In the genomic region with DNA sequence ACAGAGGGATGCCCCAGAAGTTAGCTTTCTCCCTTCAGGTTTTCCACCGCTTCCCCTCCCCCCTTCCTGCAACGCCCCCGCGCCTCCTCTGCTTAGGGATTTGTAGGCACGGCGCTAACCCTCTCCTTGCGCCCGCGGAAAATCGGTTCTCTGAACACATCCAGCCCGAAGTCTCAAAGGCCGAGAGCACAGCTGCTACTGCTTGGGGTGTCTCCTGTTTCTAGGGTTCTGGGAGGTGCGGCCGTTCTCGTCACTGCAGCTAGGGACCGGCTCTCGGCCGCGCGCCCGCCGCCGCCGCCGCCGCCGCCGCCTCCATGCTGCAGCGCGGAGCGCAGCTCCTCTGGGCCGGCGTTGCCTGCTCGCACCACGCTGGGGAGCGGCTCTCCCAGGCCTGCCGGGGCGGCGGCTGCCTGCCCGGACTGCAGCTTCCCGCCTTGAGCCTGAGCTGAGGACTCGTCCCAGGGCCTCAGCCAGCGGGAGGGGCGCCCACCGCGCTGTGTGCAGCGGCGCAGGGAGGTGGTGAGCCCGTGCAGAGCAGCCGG, we compare ENCODE assay signal across 8 mouse cellular contexts. TPM values are rescaled to one million over a fixed set of nuclear protein-coding genes. Genes with fewer than 3 reads are reported as not detected.
A peak's percentile ranks its signal among the peaks of the same experiment; 100 is the strongest.
DNase-seq lines count a peak whose midpoint lies in the region; ATAC-seq and TF ChIP-seq lines count a peak whose summit lies in the region.

A gene (plus strand): TSS at position 322 of the 542 bp plus-strand sequence.

- peak; percentile 7 to 22 for DNase-seq in heart, adult 2 months
- DNase-seq in heart, adult 8-10 months (ENCODE audit: low spot score), result no peak
- peak; percentile 42 for DNase-seq in cerebellum, adult 9-11 months
- DNase-seq in frontal cortex, postnatal 14 days (ENCODE audit: low spot score in 2 of 2), result peak; percentile 52 to 64
- DNase-seq in liver, embryonic 11.5 days (ENCODE audit: low spot score), result peak; percentile 58
- peak; percentile 79 for DNase-seq in retina, embryonic 14.5 days (ENCODE audit: low spot score)
- DNase-seq in spleen, adult 18-20 months, result no peak

- no peaks in the 10 kb centered on the region for H3K4me1 ChIP-seq in heart, adult 2 months (ENCODE audit: control insufficient read depth, insufficient read depth, low read length)
- peaks cover 25% of the 10 kb centered on the region for H3K4me1 ChIP-seq in kidney, embryonic 15.5 days
- no peaks in the 10 kb centered on the region for H3K4me1 ChIP-seq in liver, embryonic 11.5 days (replicated peaks; ENCODE audit: control insufficient read depth, insufficient read depth, low read length)

- H3K27ac ChIP-seq in heart, adult 2 months, result no peak within 1 kb of the TSS
- 0 out of 2 replicates have a peak within 1 kb of the TSS, but pooled peaks have one; percentile 32 for H3K27ac ChIP-seq in kidney, embryonic 15.5 days
- no peak within 1 kb of the TSS for H3K27ac ChIP-seq in liver, embryonic 11.5 days (ENCODE audit: low read depth, low read length)

- no peak for TF ChIP-seq POLR2A in heart, adult 2 months (IDR thresholded peaks at IDR 0.05; ENCODE audit: insufficient read depth, low read depth, low read length)

- H3K27me3 ChIP-seq in heart, adult 2 months (ENCODE audit: control insufficient read depth, insufficient read depth, low read length), result peaks cover 7% of the 10 kb centered on the region
- peaks cover 57% of the 10 kb centered on the region for H3K27me3 ChIP-seq in kidney, embryonic 15.5 days
- H3K27me3 ChIP-seq in liver, embryonic 11.5 days (replicated peaks; ENCODE audit: control insufficient read depth, insufficient read depth, low read length), result peaks cover 52% of the 10 kb centered on the region

- no peak for TF ChIP-seq CTCF in heart, adult 2 months (IDR thresholded peaks at IDR 0.05)

- no peaks in the 10 kb centered on the region for H3K36me3 ChIP-seq in heart, adult 2 months (ENCODE audit: control insufficient read depth, insufficient read depth, low read length)
- no peaks in the 10 kb centered on the region for H3K36me3 ChIP-seq in kidney, embryonic 15.5 days
- H3K36me3 ChIP-seq in liver, embryonic 11.5 days (ENCODE audit: control insufficient read depth, insufficient read depth, low read length), result no peaks in the 10 kb centered on the region

- ATAC-seq in kidney, embryonic 15.5 days (replicated peaks; ENCODE audit: low FRiP score), result peak; percentile 95
- peak; percentile 65 for ATAC-seq in liver, embryonic 11.5 days (replicated peaks; ENCODE audit: low FRiP score)

- no peak within 1 kb of the TSS for H3K9ac ChIP-seq in heart, adult 2 months (ENCODE audit: low read depth, low read length)
- H3K9ac ChIP-seq in kidney, embryonic 15.5 days, result peak within 1 kb of the TSS; percentile 50
- H3K9ac ChIP-seq in liver, embryonic 11.5 days (ENCODE audit: low read depth, low read length), result no peak within 1 kb of the TSS

- no peak for TF ChIP-seq EP300 in heart, adult 2 months (IDR thresholded peaks at IDR 0.05; ENCODE audit: insufficient read depth, low read depth, low read length)

- intact Hi-C loops in heart, adult 2 months (cut with DNase I), result no loop called here

- H3K4me2 ChIP-seq in kidney, embryonic 15.5 days, result peak within 1 kb of the TSS; percentile 86
- peak within 1 kb of the TSS; percentile 67 for H3K4me2 ChIP-seq in liver, embryonic 11.5 days

- peak within 1 kb of the TSS; percentile 19 for H3K4me3 ChIP-seq in heart, adult 2 months
- H3K4me3 ChIP-seq in kidney, embryonic 15.5 days (replicated peaks), result peak within 1 kb of the TSS; percentile 58
- H3K4me3 ChIP-seq in liver, embryonic 11.5 days (ENCODE audit: low read depth, low read length), result peak within 1 kb of the TSS; percentile 52

- H3K9me3 ChIP-seq in kidney, embryonic 15.5 days (replicated peaks), result no peaks in the 10 kb centered on the region
- H3K9me3 ChIP-seq in liver, embryonic 11.5 days (ENCODE audit: control insufficient read depth, low read length), result no peaks in the 10 kb centered on the region

- WGBS in heart, adult 2 months, result under 1% methylated on average over 44 of the region's 50 CpGs
- WGBS in kidney, embryonic 15.5 days, result under 1% methylated on average over 43 of the region's 50 CpGs
- WGBS in liver, embryonic 11.5 days, result under 1% methylated on average over 42 of the region's 50 CpGs

- no peaks in the 10 kb centered on the region for H3K79me2 ChIP-seq in heart, adult 2 months (replicated peaks; ENCODE audit: control insufficient read depth, insufficient read depth, low read length)

RNA-seq across cellular contexts. Expression of the gene that starts here (rescaled TPM):
- total RNA-seq in heart, adult 2 months (2021), result not detected
- not detected in 2 replicates for polyA plus RNA-seq in heart, adult 2 months (2012; rRNA removed)
- total RNA-seq in heart, adult 8-10 months (2022), result under 1 TPM in 2 of 4 experiments, not detected in 2; 0.09 to 0.14 TPM
- polyA plus RNA-seq in kidney, embryonic 15.5 days (2015; fragmentation: Nextera tagmentation; extraction: Ambion mirVana), result 2.2 and 2.8 TPM in 2 replicates
- 0.61 and 0.80 TPM in 2 replicates for polyA plus RNA-seq in liver, embryonic 11.5 days (2014; fragmentation: Nextera tagmentation; extraction: Ambion mirVana)

Comparison
In these comparisons a context has a peak if more than half of its experiments do, and no peak if none do; other contexts are left out.
1. Peak in DNase-seq and H3K4me3 ChIP-seq in heart, adult 2 months; RNA of the gene not detected or under 1 TPM.
2. Peak in DNase-seq, ATAC-seq, H3K4me3 ChIP-seq and H3K4me2 ChIP-seq in liver, embryonic 11.5 days; RNA of the gene not detected or under 1 TPM.
3. DNase-seq: peak in cerebellum, adult 9-11 months (single experiment), frontal cortex, postnatal 14 days (2 of 2) and retina, embryonic 14.5 days (single experiment); none in heart, adult 8-10 months (single experiment) and spleen, adult 18-20 months (0 of 2).
4. Peak in every context shown above with its lines, with median percentiles within 50 percentile points of each other: H3K4me3 ChIP-seq.